Mouse (Mus musculus): ENCODE results near the gene Napa. TPM values are rescaled to one million over a fixed set of nuclear protein-coding genes. Genes with fewer than 3 reads are reported as not detected.

Gene Napa
- 178 and 193 TPM in 2 replicates for polyA plus RNA-seq (2015; fragmentation: Nextera tagmentation; extraction: Ambion mirVana)

DNA sequence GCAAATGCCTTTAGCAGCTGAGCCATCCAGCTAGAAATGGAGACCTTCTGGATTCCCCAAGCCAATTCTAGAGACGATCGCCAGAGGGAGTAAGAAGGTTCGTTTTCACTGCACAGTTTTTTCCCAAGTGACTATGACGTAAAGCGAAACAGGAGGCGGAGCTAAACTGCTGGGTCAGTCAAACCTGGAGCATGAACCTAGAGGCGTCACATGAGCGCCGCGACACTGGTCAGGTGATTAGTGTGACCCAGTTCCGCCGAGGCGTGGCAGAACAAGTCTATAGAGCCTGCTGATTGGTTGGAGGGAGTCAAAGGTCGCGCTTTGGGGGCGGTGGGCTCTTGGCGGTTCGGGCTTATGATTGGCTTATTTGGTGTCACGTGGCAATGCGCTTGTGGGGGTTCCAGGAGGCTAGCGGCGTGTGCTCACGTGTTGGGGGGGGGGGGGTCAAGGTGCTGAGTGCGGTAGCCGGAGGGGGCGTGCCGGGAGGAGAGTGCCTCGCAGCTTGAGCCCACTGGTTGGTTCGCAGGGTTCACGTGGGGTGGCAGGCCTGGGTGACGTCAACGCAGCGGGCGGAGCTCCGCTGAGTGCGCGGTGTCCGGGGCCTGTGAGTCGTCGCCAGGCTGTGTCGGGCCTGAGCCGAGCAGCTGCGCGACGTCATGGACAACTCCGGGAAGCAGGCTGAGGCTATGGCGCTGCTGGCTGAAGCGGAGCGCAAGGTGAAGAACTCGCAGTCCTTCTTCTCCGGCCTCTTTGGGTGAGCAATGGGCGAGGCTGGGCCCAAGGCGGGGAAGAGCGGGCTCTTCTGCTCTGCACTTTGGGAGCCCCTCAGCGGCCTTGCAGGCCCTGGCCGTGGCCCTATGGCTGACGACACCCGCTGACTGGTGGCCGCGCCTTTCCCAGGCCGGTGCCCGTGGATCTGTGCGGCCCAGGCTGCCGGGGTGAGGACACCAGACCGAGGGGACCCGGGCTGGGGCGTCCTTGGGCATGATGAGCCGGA lies at the start of gene Napa:
Napa (plus strand) TSS at position 438 of the 997 bp plus-strand sequence.
- under 1% methylated on average over 68 of the region's 68 CpGs for WGBS
- ATAC-seq (replicated peaks; ENCODE audit: low FRiP score, low read depth) (peak; percentile 99), DNase-seq (ENCODE audit: low spot score) (peak; percentile 100)
- peak; percentile 85 for TF ChIP-seq CTCF (IDR thresholded peaks at IDR 0.05; ENCODE audit: low read depth)
- Histone ChIP-seq H3K9me3 (replicated peaks; ENCODE audit: low read length) (no peaks in the 10 kb centered on the region), H3K4me2 (ENCODE audit: low read length) (peak within 1 kb of the TSS; percentile 89), H3K36me3 (ENCODE audit: insufficient read depth, low read length) (peaks cover 11% of the 10 kb centered on the region), H3K27ac (peak within 1 kb of the TSS; percentile 93), H3K27me3 (ENCODE audit: insufficient read depth, low read length) (no peaks in the 10 kb centered on the region), H3K4me3 (replicated peaks; ENCODE audit: low read depth, low read length) (peak within 1 kb of the TSS; percentile 92), H3K4me1 (replicated peaks; ENCODE audit: insufficient read depth, low read length) (peaks cover 9% of the 10 kb centered on the region), H3K9ac (ENCODE audit: low read depth, low read length) (peak within 1 kb of the TSS; percentile 97)

DNA sequence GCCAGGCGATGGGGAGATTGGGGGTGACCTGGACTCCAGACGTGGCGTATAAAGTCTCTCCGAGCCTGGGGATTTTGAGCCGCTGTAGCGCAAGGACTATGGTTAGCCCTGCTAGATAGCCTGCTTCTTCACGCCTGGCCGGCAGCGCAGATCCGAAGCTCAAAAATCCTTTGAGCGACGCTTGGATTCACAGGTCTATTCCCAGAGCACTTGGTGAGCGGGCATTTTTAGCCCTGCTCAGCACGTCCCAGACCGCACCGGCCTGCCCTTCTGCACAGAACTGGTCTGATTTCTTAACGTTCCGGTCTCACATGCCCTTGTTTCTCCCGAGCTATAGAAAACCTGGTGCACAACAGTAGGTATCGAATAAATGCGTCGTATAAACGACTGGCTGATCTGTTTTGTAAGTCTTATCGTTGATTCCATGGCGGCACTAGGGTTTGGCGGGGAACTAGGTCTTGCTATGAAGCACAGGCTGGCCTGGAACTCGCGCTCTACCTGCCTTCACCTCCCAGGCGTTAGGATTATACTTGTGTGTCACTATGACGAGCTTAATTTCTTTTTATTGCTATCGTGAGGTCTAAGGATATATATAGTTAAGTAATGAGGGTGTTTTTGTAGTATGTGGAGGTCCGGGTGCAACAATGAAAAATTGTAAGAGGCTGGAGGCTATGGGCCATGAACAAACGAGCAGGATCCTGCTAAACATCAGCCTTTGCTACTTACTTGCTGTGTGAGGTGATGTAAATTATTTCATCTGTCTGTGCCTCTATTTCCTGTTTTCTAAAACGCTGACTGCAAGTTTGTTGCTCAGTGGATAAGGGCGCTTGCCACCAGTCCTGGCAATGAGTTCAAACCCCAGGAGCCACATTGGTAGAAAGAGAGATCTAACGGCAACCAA lies 49.3 kb upstream of the Napa start:
- H3K4me2 ChIP-seq (ENCODE audit: low read length), result peak overlapping the region; percentile 89
- peak overlapping the region; percentile 97 for H3K27ac ChIP-seq
- no peaks in the 10 kb centered on the region for H3K36me3 ChIP-seq (ENCODE audit: insufficient read depth, low read length)
- peak overlapping the region; percentile 78 for H3K9ac ChIP-seq (ENCODE audit: low read depth, low read length)
- 5% methylated on average over 36 of the region's 36 CpGs for WGBS
- H3K27me3 ChIP-seq (ENCODE audit: insufficient read depth, low read length), result no peaks in the 10 kb centered on the region
- ATAC-seq (replicated peaks; ENCODE audit: low FRiP score, low read depth) (peak; percentile 9; the same call in 1 of the 2 replicates), DNase-seq (ENCODE audit: low spot score) (peak; percentile 55)
- H3K4me1 ChIP-seq (replicated peaks; ENCODE audit: insufficient read depth, low read length), result peaks cover 36% of the 10 kb centered on the region
- peak overlapping the region; percentile 88 for H3K4me3 ChIP-seq (replicated peaks; ENCODE audit: low read depth, low read length)
- no peaks in the 10 kb centered on the region for H3K9me3 ChIP-seq (replicated peaks; ENCODE audit: low read length)
- TF ChIP-seq CTCF (IDR thresholded peaks at IDR 0.05; ENCODE audit: low read depth), result no peak

DNA sequence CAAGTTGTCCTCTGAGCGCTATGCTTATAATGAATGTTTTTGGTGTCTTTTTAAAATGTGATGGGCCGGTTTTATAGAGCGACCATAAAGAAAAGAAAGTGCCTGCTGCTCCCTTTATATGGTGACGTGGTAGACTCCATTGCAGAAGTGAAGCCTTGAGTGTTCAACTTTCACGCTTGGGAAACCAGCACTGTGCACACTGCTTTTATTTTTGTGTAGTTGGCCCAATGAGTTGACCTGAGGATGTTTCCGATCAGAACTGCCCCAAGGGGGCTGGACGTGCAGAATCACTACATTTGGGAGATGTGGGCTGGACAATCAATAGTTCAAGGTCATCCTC lies 48.7 kb upstream of the Napa start:
- Histone ChIP-seq H3K27ac (0 out of 2 replicates have a peak overlapping the region, but pooled peaks have one; percentile 97), H3K9me3 (replicated peaks; ENCODE audit: low read length) (no peaks in the 10 kb centered on the region), H3K9ac (ENCODE audit: low read depth, low read length) (peak overlapping the region; percentile 78; the same call in 1 of the 2 replicates), H3K4me3 (replicated peaks; ENCODE audit: low read depth, low read length) (peak overlapping the region; percentile 88), H3K4me1 (replicated peaks; ENCODE audit: insufficient read depth, low read length) (peaks cover 31% of the 10 kb centered on the region), H3K4me2 (ENCODE audit: low read length) (peak overlapping the region; percentile 89), H3K27me3 (ENCODE audit: insufficient read depth, low read length) (no peaks in the 10 kb centered on the region), H3K36me3 (ENCODE audit: insufficient read depth, low read length) (no peaks in the 10 kb centered on the region)
- ATAC-seq (replicated peaks; ENCODE audit: low FRiP score, low read depth) (no peak), DNase-seq (ENCODE audit: low spot score) (no peak)
- no peak for TF ChIP-seq CTCF (IDR thresholded peaks at IDR 0.05; ENCODE audit: low read depth)
- 66% methylated on average over 7 of the region's 7 CpGs for whole genome bisulfite sequencing

DNA sequence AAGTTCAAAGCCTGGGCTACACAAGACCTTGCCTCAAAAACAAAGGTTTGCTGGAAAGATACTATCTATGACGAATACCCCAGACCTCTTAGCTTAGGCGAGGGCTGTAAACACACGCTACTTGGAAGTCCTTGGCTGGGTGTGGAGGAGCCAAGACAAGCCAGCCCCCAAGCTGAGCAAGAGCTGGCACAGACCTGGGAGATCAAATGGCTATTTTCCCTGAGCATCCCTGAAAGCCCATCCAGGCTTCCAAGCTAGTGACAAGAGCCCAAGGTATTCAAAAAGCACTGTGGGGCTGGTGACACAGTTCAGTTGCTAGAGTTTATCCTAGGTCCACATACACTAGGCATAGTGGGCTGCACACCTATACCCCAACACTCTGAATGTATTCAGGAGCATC lies 47.7 kb upstream of the Napa start:
- Histone ChIP-seq H3K4me1 (replicated peaks; ENCODE audit: insufficient read depth, low read length) (peaks cover 26% of the 10 kb centered on the region), H3K9me3 (replicated peaks; ENCODE audit: low read length) (no peaks in the 10 kb centered on the region), H3K36me3 (ENCODE audit: insufficient read depth, low read length) (no peaks in the 10 kb centered on the region), H3K27ac (no peak overlapping the region), H3K4me3 (replicated peaks; ENCODE audit: low read depth, low read length) (no peak overlapping the region), H3K27me3 (ENCODE audit: insufficient read depth, low read length) (no peaks in the 10 kb centered on the region), H3K4me2 (ENCODE audit: low read length) (no peak overlapping the region), H3K9ac (ENCODE audit: low read depth, low read length) (no peak overlapping the region)
- ATAC-seq (replicated peaks; ENCODE audit: low FRiP score, low read depth) (no peak), DNase-seq (ENCODE audit: low spot score) (no peak)
- WGBS, result 89% methylated on average over 3 of the region's 3 CpGs
- no peak for TF ChIP-seq CTCF (IDR thresholded peaks at IDR 0.05; ENCODE audit: low read depth)

DNA sequence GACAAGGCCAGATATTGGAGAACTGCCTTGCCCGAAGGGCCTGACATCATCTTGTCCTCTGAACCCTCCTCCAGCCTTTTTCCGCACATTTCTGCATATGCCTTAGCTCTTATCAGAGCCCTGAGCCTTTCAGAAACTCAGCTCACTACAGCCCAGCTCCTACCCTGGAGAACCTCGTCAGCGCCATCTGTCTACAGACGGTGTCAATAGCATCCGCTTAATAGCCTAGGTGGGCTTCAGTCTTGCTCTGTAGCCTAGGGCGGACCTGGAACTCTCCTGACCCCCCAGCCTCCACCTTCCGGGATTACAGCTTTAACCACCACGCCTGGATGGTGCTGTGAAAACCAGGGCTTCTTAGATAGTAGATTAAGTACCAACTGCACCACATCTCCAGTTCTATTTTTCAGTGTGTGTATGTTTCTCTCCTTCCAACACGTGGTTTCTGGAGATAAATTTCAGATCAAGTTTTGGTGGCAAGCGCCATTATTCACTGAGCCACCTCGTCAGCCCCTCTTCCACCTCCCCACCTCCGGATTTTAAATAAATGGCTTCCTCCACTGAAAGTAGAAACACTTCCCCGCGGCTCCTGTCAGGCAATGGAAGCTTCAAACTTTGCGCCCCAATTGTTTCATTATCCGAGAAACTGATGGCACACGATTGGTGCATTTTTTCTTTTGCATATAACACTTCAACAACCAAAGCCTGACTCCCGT lies 46.2 kb upstream of the Napa start:
- peak overlapping the region; percentile 80 for H3K9ac ChIP-seq (ENCODE audit: low read depth, low read length)
- TF ChIP-seq CTCF (IDR thresholded peaks at IDR 0.05; ENCODE audit: low read depth), result peak; percentile 86
- DNase-seq (ENCODE audit: low spot score) (peak; percentile 92), ATAC-seq (replicated peaks; ENCODE audit: low FRiP score, low read depth) (peak; percentile 27; the same call in 1 of the 2 replicates)
- no peaks in the 10 kb centered on the region for H3K9me3 ChIP-seq (replicated peaks; ENCODE audit: low read length)
- H3K27ac ChIP-seq, result peak overlapping the region; percentile 96
- 5% methylated on average over 19 of the region's 19 CpGs for WGBS
- peak overlapping the region; percentile 52 for H3K4me3 ChIP-seq (replicated peaks; ENCODE audit: low read depth, low read length)
- H3K27me3 ChIP-seq (ENCODE audit: insufficient read depth, low read length), result no peaks in the 10 kb centered on the region
- H3K36me3 ChIP-seq (ENCODE audit: insufficient read depth, low read length), result no peaks in the 10 kb centered on the region
- H3K4me1 ChIP-seq (replicated peaks; ENCODE audit: insufficient read depth, low read length), result peaks cover 18% of the 10 kb centered on the region; the same call in 1 of the 2 replicates
- peak overlapping the region; percentile 75 for H3K4me2 ChIP-seq (ENCODE audit: low read length)

Data from kidney, postnatal 0 days (tissue).